Mouse (Mus musculus): ENCODE measurements around the gene Focad.

DNA sequence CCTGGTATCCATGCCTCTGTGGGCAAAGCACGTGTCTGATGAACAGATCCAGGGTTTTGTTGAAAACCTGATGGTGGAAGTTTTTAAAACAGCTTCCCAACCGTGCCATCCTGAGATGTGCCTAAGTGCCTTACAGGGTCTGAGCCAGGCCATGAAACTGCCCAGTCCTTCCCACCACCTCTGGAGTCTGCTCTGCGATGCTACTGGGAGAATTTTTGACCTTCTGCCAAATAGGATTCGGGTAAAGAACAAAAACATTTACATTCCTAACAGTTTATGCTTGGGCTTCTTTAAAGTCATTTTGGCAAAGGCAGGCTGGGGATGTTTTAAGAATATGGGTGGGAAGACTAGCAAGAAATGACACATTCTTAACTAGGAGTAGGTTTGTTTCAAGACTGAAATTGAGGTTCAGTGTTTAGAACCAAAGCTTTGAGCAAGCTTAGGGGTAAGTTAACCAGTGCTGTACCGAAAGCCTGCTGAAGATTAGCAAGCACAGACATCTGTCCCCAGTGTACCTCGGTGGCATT is 302.6 kb downstream of the Focad start:
- TF ChIP-seq CTCF (IDR thresholded peaks at IDR 0.05; ENCODE audit: borderline replicate concordance, insufficient read depth, low read length) (no peak), POLR2A (IDR thresholded peaks at IDR 0.05; ENCODE audit: low read depth, low read length) (no peak)

Data from embryonic fibroblast, embryonic 13.5 days (primary cell).